Mouse (Mus musculus): ENCODE measurements around the gene Cnot8.

Gene Cnot8

GRCm38 (mm10) chr11:58167822-58168166 lies 63.8 kb downstream of the Cnot8 start:
- DNase-seq = no peak

Measured in kidney, adult 9 months (tissue).